Mouse (Mus musculus) megakaryocyte progenitor cell, adult 5-6 weeks (primary cell): ENCODE results near the gene Sh3pxd2a. TPM values are rescaled to one million over a fixed set of nuclear protein-coding genes. Genes with fewer than 3 reads are reported as not detected.

Source experiments
- ATAC-seq: replicated peaks from 2 replicates; pipeline ENCODE4 v1.8.0; 2016; ENCODE audit warnings: mild to moderate bottlenecking, moderate TSS enrichment, inconsistent platforms; ENCODE audit not compliant: poor library complexity
- total RNA-seq, 2 experiments: library from RNA; stranded (forward) in 1 of 2; stranded (reverse) in 1 of 2; fragments of 157-497, 149-512 nt in 1 of 2; fragments of 200-1000 nt in 1 of 2; gene quantifications; 2 replicates each; pipeline versions ENCODE4 v1.2.3 to v1.2.4; 2015 to 2017

Gene Sh3pxd2a
- total RNA-seq, 2 experiments from 2014 or later, result 1.1 to 1.3 TPM

GRCm38 (mm10) chr19:47291307-47292080, 172.7 kb downstream of the Sh3pxd2a start:
- ATAC-seq, result no peak

- no peak for ATAC-seq
Measured at GRCm38 (mm10) chr19:47286886-47287450, 177.2 kb downstream of the Sh3pxd2a start.

- no peak for ATAC-seq
Measured at GRCm38 (mm10) chr19:47285581-47285980, 178.6 kb downstream of the Sh3pxd2a start.

- ATAC-seq, result no peak
Measured at GRCm38 (mm10) chr19:47282688-47283215, 181.4 kb downstream of the Sh3pxd2a start.

DNA sequence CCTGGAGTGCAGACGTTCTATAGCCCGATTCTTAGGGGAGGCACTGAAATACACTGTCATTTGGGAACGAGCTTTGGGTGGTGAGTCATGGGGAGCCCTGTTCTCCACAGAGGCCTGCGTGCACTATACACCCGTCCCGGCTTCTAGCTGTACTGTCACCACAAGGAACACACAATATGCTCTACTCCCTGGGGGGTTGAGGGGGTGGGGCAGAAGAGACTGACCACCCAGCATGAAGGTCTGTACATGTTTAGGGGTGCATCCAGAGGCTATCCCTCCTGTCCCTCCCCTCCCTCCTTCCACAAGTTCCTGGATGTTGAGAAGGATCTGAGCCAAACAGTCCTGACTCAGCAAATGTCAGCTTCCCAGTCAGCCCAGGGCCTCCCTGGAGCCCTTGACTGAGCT, 182.1 kb downstream of the Sh3pxd2a start:
- ATAC-seq, result no peak

DNA sequence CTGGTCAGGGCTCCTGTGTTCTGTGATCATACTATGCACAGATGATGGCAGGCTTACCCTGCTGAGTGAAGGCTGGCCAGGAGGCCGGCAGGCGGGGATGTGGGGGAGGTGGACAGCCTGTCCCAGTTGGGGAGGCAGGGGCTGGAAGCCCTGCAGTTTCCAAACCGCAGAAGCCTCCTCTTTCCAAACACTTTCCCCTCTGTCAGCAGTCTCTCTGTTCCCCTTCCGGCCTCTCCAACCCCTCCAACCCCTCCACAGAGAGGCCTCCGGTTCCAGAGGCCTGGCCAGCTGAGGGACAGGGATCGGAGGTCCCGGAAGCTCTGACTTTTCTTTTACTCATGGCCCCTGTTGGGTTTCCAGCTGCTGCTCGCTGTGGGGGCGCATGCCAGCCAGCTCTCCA, 183.3 kb downstream of the Sh3pxd2a start:
- ATAC-seq, result no peak

GRCm38 (mm10) chr19:47279788-47280532, 184.2 kb downstream of the Sh3pxd2a start:
- no peak for ATAC-seq

GRCm38 (mm10) chr19:47279372-47279771, 184.8 kb downstream of the Sh3pxd2a start:
- no peak for ATAC-seq

GRCm38 (mm10) chr19:47276730-47277129, 187.5 kb downstream of the Sh3pxd2a start:
- no peak for ATAC-seq

- no peak for ATAC-seq
Measured at GRCm38 (mm10) chr19:47270520-47270919, 193.7 kb downstream of the Sh3pxd2a start.

GRCm38 (mm10) chr19:47269729-47270128, 194.5 kb downstream of the Sh3pxd2a start:
- no peak for ATAC-seq

DNA sequence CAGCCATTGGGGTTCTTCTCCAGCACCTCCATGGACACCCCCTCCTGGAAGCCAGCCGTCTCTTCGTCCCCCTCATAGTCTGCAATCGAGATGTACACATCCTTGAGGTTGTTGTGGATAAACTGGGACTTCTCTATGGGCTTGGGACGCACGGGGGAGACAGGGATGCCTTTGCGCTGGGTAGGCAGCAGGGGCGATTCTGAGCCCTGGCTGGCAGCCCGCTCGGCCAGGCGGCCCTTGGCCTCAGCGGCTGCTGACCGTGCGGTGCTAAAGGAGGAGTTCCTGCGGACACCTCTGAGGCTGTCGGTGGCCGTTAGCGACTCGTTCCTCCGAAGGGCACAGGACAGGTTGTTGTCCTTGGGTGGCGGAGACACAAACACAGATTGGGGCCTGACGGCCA, 197.1 kb downstream of the Sh3pxd2a start:
- no peak for ATAC-seq

- no peak for ATAC-seq
Measured at GRCm38 (mm10) chr19:47266070-47266801, 198.0 kb downstream of the Sh3pxd2a start.

DNA sequence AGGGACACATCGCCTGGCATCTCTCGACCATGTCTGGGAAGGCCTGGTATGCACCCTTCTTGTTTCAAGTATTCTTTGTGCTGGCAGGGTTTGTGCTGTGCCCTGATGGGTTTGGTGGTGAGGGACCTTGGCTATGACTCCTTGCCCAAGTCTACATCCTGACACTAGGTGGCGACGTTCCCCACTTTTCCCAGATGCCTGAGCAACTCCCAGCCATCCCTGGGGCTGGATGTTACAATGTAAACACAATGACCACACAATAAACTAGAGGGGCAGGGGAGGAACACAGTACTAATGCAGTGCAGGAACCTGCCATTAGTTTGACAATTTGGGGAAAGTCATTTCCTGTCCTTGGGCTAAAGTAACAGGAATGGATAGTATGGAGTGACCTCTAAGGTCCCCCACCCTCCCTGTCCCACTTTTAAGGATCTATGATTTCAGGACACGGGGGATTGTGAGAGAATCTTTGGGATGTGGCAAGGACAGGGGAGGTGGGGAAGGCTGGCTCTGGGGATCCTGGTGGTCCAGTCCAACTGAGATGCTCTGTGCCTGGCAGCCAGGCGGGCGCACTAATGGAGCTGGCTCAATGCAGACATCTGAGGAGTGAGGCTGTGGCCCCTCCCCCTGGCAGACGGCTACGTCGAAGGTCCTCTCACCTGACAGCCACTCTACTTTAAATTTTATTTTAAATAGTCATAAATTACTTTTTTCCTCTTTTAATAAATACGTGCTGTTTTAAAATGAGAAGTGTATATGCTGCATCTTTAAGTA, 199.7 kb downstream of the Sh3pxd2a start:
- ATAC-seq, result peak; percentile 68

- peak; percentile 70 for ATAC-seq
Measured at GRCm38 (mm10) chr19:47263621-47264020, 200.6 kb downstream of the Sh3pxd2a start.

DNA sequence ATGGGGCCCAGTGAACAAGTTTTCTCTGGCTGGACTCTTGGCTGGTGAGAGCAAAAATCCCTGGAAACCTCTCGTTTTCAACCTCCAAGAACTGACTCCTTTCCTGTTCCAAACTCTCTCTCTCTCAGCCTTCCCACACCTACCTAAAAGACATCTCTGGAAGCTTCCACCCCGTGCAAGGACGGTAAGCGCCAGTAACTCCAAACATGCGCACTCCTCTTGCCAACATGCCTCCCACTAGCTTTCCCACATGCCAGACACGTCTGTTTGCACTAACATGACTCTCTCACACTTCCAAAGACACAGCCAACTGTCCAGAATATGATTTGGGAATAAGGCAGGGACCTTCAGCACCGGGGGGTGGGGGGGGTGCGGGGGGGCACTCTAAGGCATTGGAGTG, 203.0 kb downstream of the Sh3pxd2a start:
- no peak for ATAC-seq

DNA sequence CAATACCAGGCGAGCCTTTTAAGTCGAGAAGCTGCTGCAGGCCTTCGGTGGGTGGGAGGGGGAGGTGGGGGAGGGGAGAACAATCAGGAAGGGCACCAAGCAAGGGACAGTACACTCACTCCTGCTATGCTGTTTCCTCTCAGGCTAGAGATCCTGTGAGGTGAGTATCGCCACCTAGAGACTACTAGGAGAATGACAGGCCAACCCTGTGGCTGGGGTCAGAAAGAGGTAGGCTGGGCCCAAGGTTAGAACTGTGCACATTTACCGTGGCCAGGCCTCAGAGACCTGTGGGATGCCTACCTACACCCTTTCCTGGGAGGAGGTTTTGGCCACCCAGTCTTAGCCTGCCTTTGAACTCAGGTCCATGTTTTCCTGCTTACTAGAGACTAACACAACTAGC, 204.6 kb downstream of the Sh3pxd2a start:
- ATAC-seq, result peak; percentile 74

DNA sequence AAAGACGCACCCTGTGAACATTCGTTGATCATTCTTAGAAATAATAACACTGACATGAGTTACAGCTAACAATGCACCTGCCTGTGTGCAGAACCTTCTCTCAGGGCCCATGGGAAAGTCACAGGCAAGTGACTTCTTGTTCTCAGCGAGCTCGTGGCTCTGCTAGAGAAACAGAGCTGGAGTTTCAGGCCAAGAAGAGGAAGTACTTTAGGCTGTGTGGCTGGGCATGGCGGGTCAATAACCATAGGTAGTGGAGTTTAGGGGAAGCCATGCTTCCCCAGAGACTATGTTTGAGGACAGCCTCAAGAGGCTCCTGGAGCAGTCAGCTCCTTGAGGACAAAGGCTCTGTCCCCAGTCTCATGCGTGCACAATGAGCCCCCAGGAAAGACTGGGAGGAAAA, 208.3 kb downstream of the Sh3pxd2a start:
- ATAC-seq, result peak; percentile 74

GRCm38 (mm10) chr19:47255036-47255435, 209.2 kb downstream of the Sh3pxd2a start:
- ATAC-seq, result no peak

DNA sequence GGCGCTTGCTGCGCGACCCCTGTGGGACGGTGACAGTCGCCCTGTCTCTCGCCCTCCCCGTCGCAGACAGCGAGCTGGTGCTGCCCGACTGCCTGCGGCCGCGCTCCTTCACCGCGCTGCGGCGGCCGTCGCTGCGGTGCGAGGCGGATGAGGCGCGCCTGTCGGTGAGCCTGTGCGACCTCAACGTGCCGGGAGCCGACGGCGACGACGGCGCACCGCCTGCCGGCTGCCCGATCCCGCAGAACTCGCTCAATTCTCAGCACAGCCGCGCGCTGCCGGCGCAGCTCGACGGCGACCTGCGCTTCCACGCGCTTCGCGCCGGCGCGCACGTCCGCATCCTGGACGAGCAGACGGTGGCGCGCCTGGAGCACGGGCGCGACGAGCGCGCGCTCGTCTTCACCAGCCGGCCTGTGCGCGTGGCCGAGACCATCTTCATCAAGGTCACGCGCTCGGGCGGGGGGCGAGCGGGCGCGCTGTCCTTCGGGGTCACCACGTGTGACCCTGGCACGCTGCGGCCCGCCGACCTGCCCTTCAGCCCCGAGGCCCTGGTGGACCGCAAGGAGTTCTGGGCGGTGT, 211.1 kb downstream of the Sh3pxd2a start:
- ATAC-seq, result peak; percentile 29; the same call in 1 of the 2 replicates
